Mouse (Mus musculus) liver, adult (tissue): ENCODE data around the gene Klf11.

Source experiments
- GATA4 ChIP-seq: IDR thresholded peaks from 2 replicates; pipeline ENCODE4 v1.6.1; 2014; ENCODE audit warnings: mild to moderate bottlenecking, low read length; ENCODE audit not compliant: insufficient replicate concordance

Gene Klf11

GRCm38 (mm10) chr12:24682563-24682962, 31.5 kb downstream of the Klf11 start:
- no peak for TF ChIP-seq GATA4

DNA sequence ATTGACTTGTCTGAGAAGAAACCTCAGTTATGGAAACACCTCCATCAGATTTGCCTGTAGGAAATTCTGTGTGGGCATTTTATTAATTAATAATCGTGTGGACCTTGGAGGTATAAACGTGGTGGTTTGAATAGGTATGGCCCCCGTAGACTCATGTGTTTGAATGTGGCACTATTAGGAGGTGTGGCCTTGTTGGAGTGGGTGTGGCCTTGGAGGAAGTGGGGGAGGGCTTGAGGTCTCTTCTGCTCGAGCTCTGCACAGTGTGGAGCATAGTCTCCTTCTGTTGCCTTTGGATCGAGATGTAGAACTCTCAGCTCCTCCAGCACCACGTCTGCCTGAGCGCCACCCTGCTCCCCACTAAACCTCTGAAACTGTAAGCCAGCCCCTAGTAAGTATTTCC, 32.4 kb downstream of the Klf11 start:
- no peak for TF ChIP-seq GATA4

GRCm38 (mm10) chr12:24686038-24686695, 35.1 kb downstream of the Klf11 start:
- no peak for TF ChIP-seq GATA4

GRCm38 (mm10) chr12:24686696-24687346, 35.7 kb downstream of the Klf11 start:
- TF ChIP-seq GATA4, result peak; percentile 41; the same call in 1 of the 2 replicates

- no peak for TF ChIP-seq GATA4
These were observed 39.3 kb downstream of the Klf11 start for GRCm38 (mm10) chr12:24690351-24690750.

- no peak for TF ChIP-seq GATA4
These were observed 45.7 kb downstream of the Klf11 start for GRCm38 (mm10) chr12:24696500-24697483.

DNA sequence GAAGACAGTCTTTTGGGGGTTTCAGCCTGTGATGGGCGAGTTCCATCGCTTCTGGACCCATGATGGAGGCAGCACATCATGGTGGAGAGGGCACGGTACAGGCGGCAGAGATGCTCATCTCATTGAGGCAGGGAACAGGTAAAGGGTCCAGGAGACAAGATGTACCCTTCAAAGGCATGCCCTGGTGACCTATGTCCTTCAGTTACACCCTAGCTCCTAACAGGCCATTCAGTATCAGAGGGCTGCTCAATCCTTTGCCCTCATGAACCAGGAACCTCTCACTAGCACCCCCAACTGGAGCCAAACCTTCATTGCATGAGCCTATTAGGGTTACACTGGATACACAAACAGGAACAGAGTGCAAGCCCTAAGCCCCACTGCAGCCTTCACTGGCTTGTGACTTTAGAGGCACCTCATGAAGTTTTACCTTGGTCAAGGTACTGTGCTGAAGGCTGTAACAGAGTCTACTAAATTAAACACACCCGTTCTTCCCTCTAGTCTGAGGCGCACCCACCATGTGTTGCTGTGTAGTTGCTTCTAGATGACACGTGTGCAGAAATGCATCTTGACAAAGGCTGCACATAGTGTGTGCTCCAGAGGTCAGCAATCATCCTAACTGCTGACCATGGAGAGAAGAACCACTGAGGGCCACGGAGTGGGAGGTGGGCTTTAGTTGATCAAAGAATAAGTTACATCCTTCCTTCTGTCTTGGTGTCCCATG, 46.6 kb downstream of the Klf11 start:
- TF ChIP-seq GATA4, result no peak

DNA sequence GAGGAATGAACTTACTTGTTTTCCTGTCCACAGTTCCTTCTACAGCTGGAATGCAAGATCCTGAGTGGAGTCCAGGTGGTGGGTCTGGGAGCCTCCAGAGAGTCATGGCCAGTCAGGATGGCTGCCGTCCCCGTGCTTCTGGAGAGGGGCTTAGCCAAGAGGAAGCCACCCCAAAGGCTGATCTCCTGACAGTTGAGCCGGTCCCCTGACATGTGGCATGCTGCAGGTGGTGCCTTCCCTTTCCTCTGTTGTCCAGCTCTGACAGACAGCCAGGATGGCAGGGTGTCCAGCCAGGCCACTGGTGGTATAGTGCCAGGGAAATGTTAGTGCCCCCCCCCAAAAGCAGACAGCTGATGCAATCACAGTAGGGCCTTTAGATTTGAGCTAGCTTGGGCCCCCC, 47.4 kb downstream of the Klf11 start:
- TF ChIP-seq GATA4, result no peak

GRCm38 (mm10) chr12:24699578-24699977, 48.5 kb downstream of the Klf11 start:
- TF ChIP-seq GATA4, result no peak

DNA sequence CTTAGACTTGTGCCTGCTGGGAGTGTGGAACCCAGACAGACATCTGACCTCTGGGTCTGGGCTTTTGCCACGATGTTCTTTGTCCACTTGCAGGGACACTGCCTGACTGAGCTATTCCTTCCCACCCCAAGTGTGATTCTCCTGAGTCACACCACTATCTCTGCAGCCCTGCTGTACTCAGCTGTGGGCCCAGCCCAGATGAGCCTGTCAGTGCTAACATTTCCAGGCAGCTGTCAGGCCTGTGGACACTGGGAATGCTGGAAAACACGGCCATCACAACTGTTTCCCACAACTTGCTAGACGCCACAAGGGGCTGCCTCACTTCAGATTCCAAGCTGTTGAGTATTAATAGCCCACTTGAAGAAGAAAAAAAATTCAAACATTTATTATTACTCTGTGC, 51.9 kb downstream of the Klf11 start:
- no peak for TF ChIP-seq GATA4

DNA sequence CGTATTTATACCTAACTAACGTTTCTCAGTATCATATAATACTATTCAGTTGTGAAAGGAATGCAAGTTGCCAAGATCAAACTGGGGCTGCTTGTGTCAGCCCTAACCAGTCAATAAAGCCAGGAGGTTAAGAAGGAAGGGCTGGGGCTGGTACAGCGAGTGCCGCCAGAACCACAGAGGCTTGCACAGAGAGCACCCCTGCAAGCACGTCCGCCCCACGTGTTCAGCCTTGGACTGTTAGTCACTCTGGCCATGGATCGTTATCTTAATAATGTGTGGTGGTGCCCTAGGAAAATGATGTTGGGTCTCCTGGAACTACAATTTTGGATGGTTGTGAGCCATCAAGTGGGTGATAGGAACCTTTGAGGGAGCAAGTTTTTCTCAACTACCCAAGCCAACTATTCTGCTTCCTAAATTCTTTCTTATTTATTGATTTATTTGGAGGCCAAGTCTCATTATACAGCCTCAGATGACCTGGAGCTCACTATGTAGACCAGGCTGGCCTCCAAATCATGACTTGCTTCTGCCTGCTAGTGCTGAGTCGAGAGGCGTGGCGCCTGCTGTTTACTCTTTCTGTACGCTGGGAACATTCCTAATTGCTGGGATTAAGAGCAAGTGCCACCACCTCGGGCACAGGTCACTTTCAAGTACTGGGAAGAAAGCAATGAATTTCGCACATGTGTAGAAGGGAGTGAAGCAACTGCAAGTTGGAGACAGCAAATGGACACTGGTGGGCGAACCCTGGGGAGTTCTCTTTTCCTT, 54.6 kb downstream of the Klf11 start:
- peak; percentile 35; the same call in 1 of the 2 replicates for TF ChIP-seq GATA4

DNA sequence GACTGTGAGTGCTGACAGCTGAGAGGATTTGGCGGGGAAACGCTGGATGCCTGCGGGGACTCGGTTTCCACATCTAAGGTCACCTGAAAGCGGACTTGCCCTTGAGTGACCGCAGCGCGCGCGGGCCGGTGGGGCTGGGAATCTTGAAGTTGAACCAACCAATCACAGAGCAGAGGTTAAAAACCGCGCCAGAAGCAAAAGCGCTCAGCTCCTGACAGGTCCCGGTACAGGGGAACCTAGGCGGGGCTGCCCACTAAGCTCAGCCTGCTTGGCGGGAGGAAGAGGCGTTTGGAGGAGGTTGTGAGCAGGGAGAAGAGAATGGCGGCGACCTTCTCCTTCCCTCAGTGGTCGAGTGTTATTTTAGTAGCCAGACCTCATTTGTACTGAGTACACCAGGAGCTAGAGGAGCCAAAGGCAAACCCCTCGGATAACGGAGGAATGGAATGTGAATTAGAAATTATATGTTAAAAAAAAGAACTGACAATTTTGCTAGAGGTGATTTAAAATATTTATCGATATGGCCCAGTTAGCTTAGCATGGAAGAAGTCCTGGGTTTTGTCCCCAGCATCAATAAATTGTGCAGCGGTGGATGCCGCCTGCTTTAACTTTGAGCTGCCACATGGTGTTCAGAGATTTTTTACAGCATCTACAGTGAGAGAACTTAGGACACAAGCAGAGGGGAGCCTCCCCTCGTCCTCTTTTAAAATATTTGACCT, 55.8 kb downstream of the Klf11 start:
- no peak for TF ChIP-seq GATA4

DNA sequence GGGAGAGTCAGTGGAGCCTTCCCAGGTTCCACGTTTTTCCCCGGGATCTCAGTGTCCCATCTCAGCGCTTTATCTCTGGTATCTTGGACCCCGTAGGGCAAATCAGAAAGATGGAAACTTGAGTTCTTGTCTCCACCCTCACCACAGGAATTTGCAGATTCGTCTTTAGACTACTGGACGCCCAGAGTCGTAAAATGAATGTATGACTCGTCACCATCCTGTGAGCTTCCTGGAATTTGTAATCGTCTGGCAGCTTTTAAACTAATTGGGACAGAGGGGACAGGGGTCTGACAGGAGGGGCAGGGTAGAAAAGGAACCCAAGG, 56.4 kb downstream of the Klf11 start:
- TF ChIP-seq GATA4, result no peak
